Mouse (Mus musculus) macrophage (primary cell): ENCODE measurements around the gene Fcor. TPM values are rescaled to one million over a fixed set of nuclear protein-coding genes. Genes with fewer than 3 reads are reported as not detected.

Experiments
- H3K27ac ChIP-seq: fragments of 350-480 bp; formaldehyde crosslinking; 2 replicates; pipeline ENCODE4 v1.9.0; 2021
- H3K36me3 ChIP-seq: fragments of 350-480 bp; formaldehyde crosslinking; 2 replicates; pipeline ENCODE4 v1.9.0; 2021; ENCODE audit errors: inconsistent target
- H3K4me3 ChIP-seq: fragments of 350-480 bp; formaldehyde crosslinking; 2 replicates; pipeline ENCODE4 v1.9.0; 2021; ENCODE audit errors: inconsistent target
- H3K79me2 ChIP-seq: fragments of 350-480 bp; formaldehyde crosslinking; 2 replicates; pipeline ENCODE4 v1.9.0; 2021; ENCODE audit errors: inconsistent target
- WGBS: methylation state at CpG from one replicate; pipeline ENCODE4 v1.1.7; 2026; ENCODE audit warnings: inconsistent platforms; ENCODE audit not compliant: missing documents; 5-methylcytosine and 5-hydroxymethylcytosine counted together
- polyA plus RNA-seq: library from polyadenylated mRNA; stranded (reverse); fragments of 250-400 nt; gene quantifications from 3 replicates; pipeline ENCODE4 v1.2.4, GENCODE M21; 2018; ENCODE audit warnings: inconsistent platforms

Fcor gene
- polyA plus RNA-seq, 1 experiment from 2014 or later, result 1.5 TPM

DNA sequence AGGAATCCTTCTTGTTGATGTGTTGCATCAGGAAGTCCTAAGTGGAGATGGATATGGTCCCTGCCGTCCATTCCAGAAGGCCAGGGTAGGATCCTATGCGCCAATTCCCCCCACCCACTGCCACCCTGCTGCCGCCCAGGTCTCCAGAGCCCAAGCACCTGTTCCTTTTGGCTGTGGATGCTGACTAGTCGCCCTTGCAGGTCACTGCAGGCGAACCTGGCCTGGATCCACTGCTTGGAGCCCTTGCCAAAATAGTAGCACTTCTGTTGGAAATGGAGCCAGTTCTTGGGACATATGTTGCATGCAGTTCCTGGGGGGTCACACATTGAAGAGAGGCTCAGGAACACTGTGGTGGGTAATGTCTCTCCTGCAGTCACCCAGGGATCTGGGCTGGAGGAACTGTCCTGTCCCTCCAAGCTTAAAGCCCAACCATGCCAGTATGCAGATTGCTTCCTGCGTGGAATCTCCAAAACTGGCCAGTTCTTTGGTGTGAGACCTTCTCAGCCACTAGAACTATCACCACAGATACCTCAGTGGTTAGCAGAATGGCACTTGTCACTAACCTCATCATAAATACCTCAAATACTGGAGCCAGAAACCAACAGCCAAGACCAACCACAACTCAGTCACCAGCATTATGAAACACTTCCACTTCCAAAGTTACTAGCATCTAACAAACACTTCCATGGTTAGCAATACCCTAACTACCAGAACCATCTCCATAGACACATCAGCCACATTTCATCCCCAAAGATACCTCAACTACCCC lies 11.4 kb upstream of the Fcor start:
- 86% methylated on average over 6 of the region's 6 CpGs for WGBS
- Histone ChIP-seq H3K27ac (no peak overlapping the region), H3K79me2 (peaks cover 2% of the 10 kb centered on the region; the same call in 1 of the 2 replicates), H3K4me3 (no peak overlapping the region), H3K36me3 (peaks cover 14% of the 10 kb centered on the region; the same call in 1 of the 2 replicates)

DNA sequence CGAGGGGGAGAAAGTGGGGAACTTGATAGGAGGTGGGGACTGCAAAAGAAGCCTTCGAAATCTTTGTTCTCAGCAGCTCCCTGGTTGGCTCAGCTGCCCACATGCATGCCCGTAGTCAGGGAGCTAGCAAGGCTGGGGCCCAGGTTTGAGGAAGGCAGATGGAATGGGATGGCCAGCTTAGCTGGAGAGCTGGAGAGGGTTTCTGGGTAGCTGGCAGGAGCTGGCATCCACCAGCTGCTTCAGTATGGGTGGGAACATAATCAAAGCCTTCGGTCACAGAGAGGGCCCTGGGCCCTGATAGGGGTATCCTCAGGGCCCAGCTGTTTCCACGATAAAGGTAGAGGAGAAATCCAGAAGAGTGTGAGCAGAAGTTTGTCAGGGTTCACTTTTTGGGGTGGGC lies 10.3 kb upstream of the Fcor start:
- peaks cover 14% of the 10 kb centered on the region; the same call in 1 of the 2 replicates for H3K36me3 ChIP-seq
- no peak overlapping the region for H3K27ac ChIP-seq
- H3K4me3 ChIP-seq, result no peak overlapping the region
- peaks cover 14% of the 10 kb centered on the region for H3K79me2 ChIP-seq
- WGBS, result 97% methylated on average over 5 of the region's 5 CpGs

DNA sequence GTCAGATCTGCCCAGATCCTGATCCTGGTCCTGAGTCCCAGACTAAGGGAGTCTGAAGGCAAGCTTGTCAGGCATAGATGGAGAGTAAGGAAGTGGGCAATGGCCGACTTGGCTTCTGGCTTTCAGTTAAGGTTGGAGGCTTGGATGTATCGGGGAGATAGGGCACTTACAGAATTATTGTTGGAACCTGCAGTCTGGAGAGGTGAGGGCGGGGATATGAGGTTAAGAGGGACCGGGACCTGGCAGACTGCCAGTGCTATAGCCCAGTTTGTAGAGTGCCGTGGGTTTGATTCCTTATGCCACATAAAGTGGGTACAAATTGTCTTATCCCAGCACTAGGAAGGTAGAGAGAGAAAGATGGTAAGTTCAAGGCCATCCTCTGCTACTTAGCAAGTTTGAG lies 7.5 kb upstream of the Fcor start:
- WGBS, result 94% methylated on average over 5 of the region's 5 CpGs
- Histone ChIP-seq H3K4me3 (no peak overlapping the region), H3K27ac (no peak overlapping the region), H3K36me3 (peaks cover 14% of the 10 kb centered on the region; the same call in 1 of the 2 replicates), H3K79me2 (peaks cover 24% of the 10 kb centered on the region)

DNA sequence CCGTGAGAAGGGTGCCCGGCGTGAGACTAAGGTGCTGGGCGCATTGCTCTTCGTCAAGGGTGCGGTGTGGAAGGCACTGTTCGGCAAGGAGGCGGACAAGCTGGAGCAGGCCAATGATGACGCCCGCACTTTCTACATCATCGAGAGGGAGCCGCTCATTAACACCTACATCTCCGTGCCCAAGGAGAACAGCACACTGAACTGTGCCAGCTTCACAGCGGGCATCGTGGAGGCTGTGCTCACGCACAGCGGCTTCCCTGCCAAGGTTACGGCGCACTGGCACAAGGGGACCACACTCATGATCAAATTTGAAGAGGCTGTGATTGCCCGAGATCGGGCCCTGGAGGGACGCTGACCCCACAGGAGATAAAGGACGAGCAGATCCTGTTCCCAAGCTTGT lies 7.1 kb upstream of the Fcor start:
- no peak overlapping the region for H3K27ac ChIP-seq

DNA sequence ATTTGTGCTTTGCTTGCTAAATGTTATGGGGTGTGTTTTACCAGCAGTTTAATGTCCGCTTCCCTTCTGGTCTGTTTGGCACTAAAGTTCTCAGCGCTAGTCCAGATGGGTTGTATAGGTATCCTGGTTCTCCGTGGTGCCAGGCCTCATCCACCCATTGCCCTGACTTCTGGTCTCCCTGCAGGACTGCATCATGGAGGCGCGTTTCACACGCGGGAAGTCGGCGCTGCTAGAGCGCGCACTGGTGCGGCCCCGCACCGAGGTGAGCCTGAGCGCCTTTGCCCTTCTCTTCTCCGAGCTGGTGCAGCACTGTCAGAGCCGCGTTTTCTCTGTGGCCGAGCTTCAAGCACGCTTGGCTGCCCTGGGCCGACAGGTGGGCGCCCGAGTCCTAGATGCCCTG lies 6.7 kb upstream of the Fcor start:
- H3K27ac ChIP-seq, result no peak overlapping the region
- no peak overlapping the region for H3K4me3 ChIP-seq
- peaks cover 14% of the 10 kb centered on the region; the same call in 1 of the 2 replicates for H3K36me3 ChIP-seq
- H3K79me2 ChIP-seq, result peaks cover 24% of the 10 kb centered on the region
- 97% methylated on average over 23 of the region's 23 CpGs for WGBS

More for the DNA sequence above, 7.1 kb upstream of the Fcor start:
- Histone ChIP-seq H3K36me3 (peaks cover 14% of the 10 kb centered on the region; the same call in 1 of the 2 replicates), H3K4me3 (no peak overlapping the region), H3K79me2 (peaks cover 24% of the 10 kb centered on the region)
- 91% methylated on average over 18 of the region's 23 CpGs for WGBS

DNA sequence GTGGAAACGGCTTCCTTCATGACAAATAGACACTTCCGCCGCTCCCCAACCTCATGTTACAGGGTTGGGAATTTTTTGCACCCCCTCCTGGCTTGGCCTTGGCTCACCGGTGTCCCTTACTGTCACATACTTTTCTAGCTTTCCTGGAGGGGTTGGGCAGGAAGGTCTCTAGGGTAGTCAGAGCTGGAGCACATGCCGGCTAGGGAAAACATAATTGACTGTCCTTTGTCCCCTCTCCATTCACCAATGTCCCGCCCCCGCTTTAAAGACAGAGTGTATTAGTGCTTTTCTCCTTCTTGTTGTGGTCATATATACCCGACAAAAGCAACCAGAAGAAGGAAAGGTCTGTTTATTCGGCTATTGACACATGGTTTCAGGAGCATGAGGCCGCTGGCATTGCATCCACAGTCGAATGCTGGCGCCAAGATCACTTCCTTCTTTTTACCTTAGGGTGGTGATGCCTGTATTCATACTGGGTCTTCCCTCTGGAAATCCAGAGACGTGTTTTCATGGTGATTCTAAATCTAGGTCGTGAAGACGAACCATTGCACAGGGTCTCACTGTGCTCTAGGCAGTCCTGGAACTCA lies 4.9 kb upstream of the Fcor start:
- Histone ChIP-seq H3K36me3 (peaks cover 14% of the 10 kb centered on the region; the same call in 1 of the 2 replicates), H3K79me2 (peaks cover 24% of the 10 kb centered on the region), H3K27ac (peak overlapping the region; percentile 79), H3K4me3 (peak overlapping the region; percentile 99)
- 2% methylated on average over 15 of the region's 15 CpGs for WGBS

DNA sequence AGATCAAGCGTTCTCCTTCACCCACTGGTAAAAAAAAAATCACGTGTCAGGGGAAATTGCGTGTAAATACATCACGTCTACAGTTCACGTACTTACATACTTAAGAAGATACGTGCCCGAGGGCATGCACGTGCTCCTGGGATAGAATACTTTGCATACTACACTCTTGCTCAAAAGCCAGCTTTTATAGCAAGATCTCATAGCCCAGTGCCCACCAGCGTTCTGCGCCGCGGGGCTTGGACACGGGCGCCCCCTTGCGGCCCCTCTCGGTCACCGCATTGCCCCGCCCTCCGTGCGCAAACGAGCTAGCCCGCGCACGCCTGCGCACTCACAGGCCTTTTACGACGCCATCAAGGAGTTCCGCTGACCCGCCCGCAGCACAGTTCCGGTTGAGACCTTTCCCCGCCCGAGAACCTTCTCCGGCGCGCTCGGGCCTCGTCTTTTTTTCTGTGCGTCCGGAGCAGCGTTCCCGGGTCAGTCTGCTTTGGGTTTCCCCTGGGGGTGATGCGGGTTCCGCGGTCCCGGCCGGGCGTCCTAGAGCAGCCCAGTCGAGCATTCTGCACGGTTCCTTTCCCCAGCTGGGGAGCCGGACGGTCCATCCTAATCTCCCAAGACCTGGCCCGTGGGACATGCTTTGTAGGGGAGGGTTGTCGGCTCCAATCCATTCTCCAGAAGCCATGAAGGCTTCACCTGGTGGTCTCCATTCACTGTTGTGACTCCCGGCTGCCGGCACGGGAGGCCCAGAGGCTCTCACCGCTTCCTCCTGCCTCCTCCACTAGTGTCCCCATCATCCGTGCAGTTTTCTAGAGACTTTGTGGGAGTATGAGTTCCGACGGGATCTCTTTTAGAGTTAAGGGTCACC lies 4.2 kb upstream of the Fcor start, which contains the start of gene Trappc5:
TSS of gene Trappc5 (plus strand) at position 169 of the 862 bp plus-strand sequence.
- Histone ChIP-seq H3K4me3 (peak within 1 kb of the TSS; percentile 99), H3K79me2 (peaks cover 24% of the 10 kb centered on the region), H3K27ac (peak within 1 kb of the TSS; percentile 79), H3K36me3 (peaks cover 14% of the 10 kb centered on the region; the same call in 1 of the 2 replicates)
- WGBS, result under 1% methylated on average over 61 of the region's 61 CpGs

DNA sequence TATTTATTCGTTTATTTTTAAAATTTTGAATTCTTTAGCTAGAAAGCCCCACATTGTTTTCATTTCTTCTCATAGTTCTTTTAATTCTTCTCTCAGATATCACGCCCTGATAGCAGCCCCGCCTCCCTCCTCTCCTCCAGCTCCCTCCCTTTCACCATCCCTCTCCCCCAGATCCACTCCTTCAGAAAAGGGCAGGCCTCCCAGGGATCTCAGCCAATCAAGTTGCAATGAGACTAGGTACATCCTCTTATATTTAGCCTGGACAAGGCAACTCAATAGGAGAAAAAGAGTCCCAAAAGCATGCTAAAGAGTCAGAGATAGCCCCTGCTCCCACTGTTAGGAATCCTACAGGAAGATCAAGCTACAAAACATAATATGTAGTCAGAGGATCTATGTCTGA lies 2.5 kb upstream of the Fcor start:
- peaks cover 25% of the 10 kb centered on the region for H3K79me2 ChIP-seq
- no peak overlapping the region for H3K4me3 ChIP-seq
- H3K36me3 ChIP-seq, result peaks cover 5% of the 10 kb centered on the region; the same call in 1 of the 2 replicates
- no peak overlapping the region for H3K27ac ChIP-seq
- WGBS, result 92% methylated on average over 3 of the region's 3 CpGs

DNA sequence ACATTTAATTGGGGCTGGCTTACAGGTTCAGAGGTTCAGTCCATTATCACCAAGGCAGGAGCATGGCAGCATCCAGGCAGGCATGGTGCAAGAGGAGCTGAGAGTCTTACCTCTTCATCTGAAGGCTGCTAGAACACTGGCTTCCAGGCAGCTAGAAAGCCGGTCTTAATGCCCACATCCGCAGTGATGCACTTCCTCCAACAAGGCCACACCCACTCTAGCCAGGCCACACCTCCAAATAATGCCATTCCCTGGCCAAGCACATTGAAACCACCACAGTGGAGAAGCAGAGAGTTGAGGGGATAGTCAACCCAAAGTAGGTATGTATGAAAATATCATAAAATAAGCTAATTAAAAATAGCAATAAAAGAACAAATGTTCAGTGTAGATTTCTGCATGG lies 1.8 kb downstream of the Fcor start:
- Histone ChIP-seq H3K36me3 (no peaks in the 10 kb centered on the region), H3K4me3 (no peak overlapping the region), H3K27ac (no peak overlapping the region), H3K79me2 (peaks cover 5% of the 10 kb centered on the region; the same call in 1 of the 2 replicates)
- 3% methylated on average over 2 of the region's 2 CpGs for WGBS

DNA sequence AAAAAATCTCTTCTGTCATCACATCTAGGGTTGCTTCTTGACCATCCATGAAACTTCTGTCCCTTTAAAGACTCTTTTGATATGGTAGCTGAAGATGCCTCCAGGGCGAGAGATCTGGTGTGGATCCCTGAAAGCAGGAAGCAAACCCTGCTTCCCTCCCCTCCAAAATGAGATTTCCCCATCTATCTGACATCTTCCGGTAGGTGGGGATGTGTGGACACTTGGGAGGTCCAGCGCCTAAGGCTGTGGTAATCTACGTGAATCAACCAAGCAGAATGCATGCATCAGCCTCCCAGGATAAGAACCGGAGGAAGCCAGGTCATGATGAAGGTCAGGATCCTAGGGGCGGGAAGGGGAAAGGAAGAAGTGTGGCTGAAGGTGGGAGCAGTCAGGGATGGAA lies 6.7 kb downstream of the Fcor start, which contains the start of gene Mcemp1:
TSS of gene Mcemp1 (plus strand) at position 248 of the 400 bp plus-strand sequence.
- peaks cover 5% of the 10 kb centered on the region; the same call in 1 of the 2 replicates for H3K79me2 ChIP-seq
- peak within 1 kb of the TSS; percentile 45 for H3K27ac ChIP-seq
- H3K36me3 ChIP-seq, result no peaks in the 10 kb centered on the region
- no peak within 1 kb of the TSS for H3K4me3 ChIP-seq
- 49% methylated on average over 6 of the region's 6 CpGs for WGBS

DNA sequence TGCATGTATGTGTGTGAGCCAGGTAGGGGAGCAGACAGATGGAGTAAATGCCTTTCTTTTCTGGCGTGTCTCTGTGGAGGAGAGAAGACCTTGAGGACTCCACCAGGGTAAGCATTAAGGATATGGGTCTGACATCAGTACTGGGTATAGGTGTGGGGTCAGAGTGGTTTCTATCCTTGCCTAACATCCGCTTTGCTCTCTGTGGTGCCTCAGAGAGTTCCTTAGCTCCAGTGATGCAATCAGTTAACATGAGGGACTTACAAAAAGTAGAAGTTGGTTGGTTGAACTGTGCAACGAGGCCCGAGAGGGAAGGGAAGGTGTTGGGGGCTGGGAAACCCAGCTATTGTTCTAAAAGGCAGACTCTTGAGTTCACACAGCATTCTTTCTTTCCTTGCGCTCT lies 7.8 kb downstream of the Fcor start:
- Histone ChIP-seq H3K4me3 (no peak overlapping the region), H3K36me3 (no peaks in the 10 kb centered on the region), H3K27ac (peak overlapping the region; percentile 45), H3K79me2 (peaks cover under 1% of the 10 kb centered on the region; the same call in 1 of the 2 replicates)
- 5% methylated on average over 5 of the region's 5 CpGs for WGBS

DNA sequence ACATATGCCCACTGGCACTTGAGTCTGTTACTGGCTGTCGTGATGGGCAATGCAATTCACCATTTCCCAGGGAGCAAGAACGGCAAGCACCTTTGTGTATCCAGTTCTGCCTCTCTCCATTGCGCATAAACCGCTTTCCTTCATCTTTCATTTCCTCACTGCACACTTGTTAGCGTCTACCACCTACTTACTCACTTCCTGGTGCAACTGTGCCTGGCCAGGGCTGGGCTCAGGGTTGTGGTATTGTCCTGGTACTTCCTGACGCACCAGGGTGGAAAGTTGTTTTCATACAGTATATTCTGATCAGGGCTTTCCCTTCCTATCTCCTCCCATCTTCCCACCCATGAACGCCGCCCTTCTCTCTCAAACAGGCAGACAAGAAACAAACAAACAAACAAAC lies 11.3 kb downstream of the Fcor start:
- H3K4me3 ChIP-seq, result no peak overlapping the region
- 19% methylated on average over 8 of the region's 8 CpGs for WGBS
- no peaks in the 10 kb centered on the region for H3K36me3 ChIP-seq
- no peaks in the 10 kb centered on the region for H3K79me2 ChIP-seq
- H3K27ac ChIP-seq, result peak overlapping the region; percentile 25; the same call in 1 of the 2 replicates

DNA sequence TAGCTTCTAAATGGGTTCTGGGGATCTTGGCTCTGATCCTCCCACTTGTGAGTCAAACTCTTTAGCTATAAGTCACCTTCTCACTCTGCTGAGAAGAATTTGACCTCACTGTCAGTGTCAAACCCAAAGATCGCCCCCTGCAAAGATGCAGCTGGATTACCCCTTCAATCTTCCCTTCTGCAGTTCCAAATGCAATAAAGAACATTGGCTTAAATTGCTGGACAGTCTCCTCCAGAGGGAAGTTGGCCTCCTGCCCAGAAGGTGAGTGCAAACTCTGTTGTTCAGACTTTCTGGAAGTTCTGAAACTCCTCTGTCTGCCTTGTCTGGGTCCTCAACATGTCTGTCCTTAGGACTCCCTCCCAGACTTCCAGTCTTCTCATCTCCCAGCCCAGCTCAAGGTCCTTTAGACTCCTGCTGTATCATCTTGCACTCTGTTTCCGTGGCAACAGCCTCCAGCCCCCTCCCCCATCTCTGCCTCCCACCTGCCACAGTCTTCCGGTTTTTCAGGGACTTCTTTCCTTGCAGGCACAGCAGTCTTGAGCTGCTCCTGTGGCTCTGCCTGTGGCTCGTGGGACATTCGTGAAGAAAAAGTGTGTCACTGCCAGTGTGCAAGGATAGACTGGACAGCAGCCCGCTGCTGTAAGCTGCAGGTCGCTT lies 15.3 kb downstream of the Fcor start:
- Histone ChIP-seq H3K27ac (no peak overlapping the region), H3K79me2 (no peaks in the 10 kb centered on the region), H3K4me3 (no peak overlapping the region), H3K36me3 (no peaks in the 10 kb centered on the region)
- 49% methylated on average over 7 of the region's 7 CpGs for WGBS

DNA sequence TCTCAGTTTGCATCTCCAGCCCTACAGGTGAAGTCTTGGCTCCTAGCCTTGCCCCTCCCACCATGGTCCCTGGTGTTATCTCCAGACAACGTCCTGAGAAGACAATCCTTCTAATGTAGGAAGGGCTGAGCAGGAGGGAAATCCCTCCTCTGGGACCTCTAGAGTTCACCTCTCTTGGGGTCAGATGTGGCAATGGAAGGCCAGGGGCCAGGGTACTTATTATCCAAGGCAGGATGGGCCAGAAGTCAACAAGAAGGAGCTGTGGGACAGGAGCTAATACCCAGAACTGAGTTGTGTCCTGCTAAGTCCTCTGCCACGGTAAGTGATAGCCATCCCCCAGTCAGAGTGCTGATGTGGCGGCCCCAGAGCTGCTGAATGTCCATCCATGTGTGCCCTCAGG lies 16.6 kb downstream of the Fcor start, which contains the start of gene Retn:
TSS of gene Retn (plus strand) at position 245 of the 400 bp plus-strand sequence.
- WGBS, result 92% methylated on average over 3 of the region's 3 CpGs
- no peak within 1 kb of the TSS for H3K27ac ChIP-seq
- no peak within 1 kb of the TSS for H3K4me3 ChIP-seq
- no peaks in the 10 kb centered on the region for H3K36me3 ChIP-seq
- no peaks in the 10 kb centered on the region for H3K79me2 ChIP-seq
